Mouse (Mus musculus) hindbrain, embryonic 11.5 days (tissue): ENCODE data around the gene Ptch2. TPM values are rescaled to one million over a fixed set of nuclear protein-coding genes. Genes with fewer than 3 reads are reported as not detected.

ENCODE experiments used
- ATAC-seq: fragments of 200-750 bp; cut with Nextera tagmentation; 2 replicates; pipeline ENCODE4 v1.8.0; 2017; ENCODE audit warnings: mild to moderate bottlenecking, moderate TSS enrichment, moderate library complexity; ENCODE audit not compliant: low FRiP score
- DNase-seq: peaks from one replicate; pipeline ENCODE4 v3.0.0-alpha.2; 2015; ENCODE audit warnings: low spot score
- H3K27ac ChIP-seq: fragments of 300-500 bp; sonication (generic); 2 replicates; pipeline ENCODE4 v1.5.1; 2014; ENCODE audit warnings: mild to moderate bottlenecking, low read depth, low read length
- H3K27me3 ChIP-seq: fragments of 300-500 bp; sonication (generic); 2 replicates; pipeline ENCODE4 v1.6.1; 2014; ENCODE audit warnings: mild to moderate bottlenecking, low read length, moderate library complexity, mixed read lengths; ENCODE audit not compliant: control insufficient read depth, insufficient read depth
- H3K36me3 ChIP-seq: fragments of 300-500 bp; sonication (generic); 2 replicates; pipeline ENCODE4 v1.6.1; 2014; ENCODE audit warnings: mild to moderate bottlenecking, low read length, moderate library complexity, mixed read lengths; ENCODE audit not compliant: control insufficient read depth, insufficient read depth
- H3K4me1 ChIP-seq: fragments of 300-500 bp; sonication (generic); replicated peaks from 2 replicates; pipeline ENCODE4 v1.6.1; 2014; ENCODE audit warnings: low read length, mixed read lengths; ENCODE audit not compliant: control insufficient read depth, insufficient read depth
- H3K4me2 ChIP-seq: fragments of 300-500 bp; sonication (generic); replicated peaks from 2 replicates; pipeline ENCODE4 v1.6.1; 2014; ENCODE audit warnings: mild to moderate bottlenecking, low read depth, low read length
- H3K4me3 ChIP-seq: fragments of 300-500 bp; sonication (generic); 2 replicates; pipeline ENCODE4 v1.5.1; 2014; ENCODE audit warnings: low read depth, low read length
- H3K9ac ChIP-seq: fragments of 300-500 bp; sonication (generic); 2 replicates; pipeline ENCODE4 v1.6.1; 2014; ENCODE audit warnings: low read depth, low read length
- H3K9me3 ChIP-seq: fragments of 300-500 bp; sonication (generic); 2 replicates; pipeline ENCODE4 v1.6.1; 2016; ENCODE audit warnings: low read length; ENCODE audit not compliant: control insufficient read depth
- WGBS: fragments of 180-500 bp; shearing (Covaris S2); extraction: QIAGEN DNeasy Blood & Tissue Kit; methylation state at CpG from one replicate; pipeline ENCODE4 v1.1.7; 2014; 5-methylcytosine and 5-hydroxymethylcytosine counted together
- polyA plus RNA-seq: library from polyadenylated mRNA; unstranded; fragments of >200 nt; fragmentation: Nextera tagmentation; extraction: Ambion mirVana; gene quantifications from 2 replicates; pipeline ENCODE4 v1.2.1, GENCODE M21; 2014

Gene Ptch2
- polyA plus RNA-seq, 1 experiment from 2014 or later: 1.9 TPM

- Histone ChIP-seq H3K9ac (peak overlapping the region; percentile 16; the same call in 1 of the 2 replicates), H3K36me3 (no peaks in the 10 kb centered on the region), H3K4me3 (peak overlapping the region; percentile 54), H3K9me3 (no peaks in the 10 kb centered on the region), H3K4me2 (peak overlapping the region; percentile 82), H3K27ac (no peak overlapping the region), H3K27me3 (peaks cover 10% of the 10 kb centered on the region), H3K4me1 (peaks cover 6% of the 10 kb centered on the region; the same call in 1 of the 2 replicates)
- WGBS: 17% methylated on average over 5 of the region's 5 CpGs
- ATAC-seq: no peak
- peak; percentile 34 for DNase-seq
Observed at GRCm38 (mm10) chr4:117096666-117097065, 791 bp downstream of the Ptch2 start.

DNA sequence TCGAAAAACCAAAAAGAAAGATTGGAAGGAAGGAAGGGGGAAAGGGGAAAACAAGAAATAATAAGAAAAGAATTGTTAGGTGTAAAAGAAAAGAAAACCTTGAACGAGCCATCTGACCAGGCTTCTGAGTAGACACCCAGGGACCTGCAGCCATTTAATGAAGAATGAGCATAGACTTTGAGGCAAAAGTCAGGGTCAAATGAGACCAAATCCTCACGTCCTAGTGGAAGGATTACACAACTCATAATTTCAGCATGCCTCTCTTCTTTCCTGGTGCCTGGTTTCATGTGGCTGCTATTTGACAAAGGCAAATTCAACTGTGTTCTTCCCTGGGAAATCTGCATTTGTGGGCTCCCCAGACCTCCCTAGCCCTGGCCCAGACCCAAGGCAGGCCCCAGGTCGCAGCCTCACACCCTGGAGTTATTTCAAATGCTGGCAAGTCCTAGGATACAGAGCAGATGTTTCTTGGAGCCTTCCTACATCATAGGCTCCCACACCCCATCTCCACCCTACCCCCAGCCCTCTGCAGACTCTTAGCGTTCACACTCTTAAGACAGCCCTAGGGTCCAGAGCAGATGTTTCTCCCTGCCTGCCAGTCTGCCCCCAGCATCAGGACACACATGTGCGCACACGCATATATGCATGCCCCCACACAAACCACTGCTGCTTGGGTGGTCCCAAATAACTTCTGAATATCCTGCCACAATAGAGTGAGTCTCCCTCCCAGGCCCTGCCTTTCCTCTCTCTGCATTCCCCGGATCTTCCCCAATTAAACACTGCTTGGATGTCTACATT, 2.3 kb downstream of the Ptch2 start:
- H3K9me3 ChIP-seq: no peaks in the 10 kb centered on the region
- no peak overlapping the region for H3K4me2 ChIP-seq
- H3K4me3 ChIP-seq: no peak overlapping the region
- no peak overlapping the region for H3K9ac ChIP-seq
- no peak overlapping the region for H3K27ac ChIP-seq
- H3K4me1 ChIP-seq: peaks cover 6% of the 10 kb centered on the region; the same call in 1 of the 2 replicates
- no peaks in the 10 kb centered on the region for H3K36me3 ChIP-seq
- ATAC-seq: no peak
- WGBS: 64% methylated on average over 8 of the region's 8 CpGs
- no peak for DNase-seq
- H3K27me3 ChIP-seq: peaks cover 10% of the 10 kb centered on the region

- peaks cover 6% of the 10 kb centered on the region; the same call in 1 of the 2 replicates for H3K4me1 ChIP-seq
Observed at GRCm38 (mm10) chr4:117098764-117099036, 2.8 kb downstream of the Ptch2 start.

DNA sequence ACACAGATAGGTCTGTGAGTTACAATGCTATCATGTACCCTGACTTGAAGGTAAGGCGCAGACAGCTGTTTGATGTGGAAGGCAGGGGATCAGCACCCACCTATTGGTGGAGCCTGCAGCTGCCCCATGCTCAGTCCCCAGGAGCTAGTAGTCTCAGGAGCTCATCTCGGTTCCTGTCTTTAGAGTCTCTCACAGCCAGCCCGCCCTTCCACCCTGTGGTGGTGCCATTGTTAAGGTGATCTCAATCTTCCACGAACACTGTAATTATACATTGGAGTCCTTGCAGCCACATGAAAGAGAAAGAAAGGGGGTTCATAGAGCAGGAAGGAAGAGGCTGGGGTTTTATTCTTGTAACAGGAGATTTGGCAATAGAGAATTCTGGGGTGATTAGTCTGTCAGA, 4.2 kb downstream of the Ptch2 start:
- ATAC-seq: no peak
- H3K9ac ChIP-seq: no peak overlapping the region
- 77% methylated on average over 4 of the region's 4 CpGs for WGBS
- no peaks in the 10 kb centered on the region for H3K9me3 ChIP-seq
- peaks cover 4% of the 10 kb centered on the region for H3K27me3 ChIP-seq
- H3K27ac ChIP-seq: no peak overlapping the region
- H3K4me2 ChIP-seq: no peak overlapping the region
- H3K4me3 ChIP-seq: no peak overlapping the region
- peaks cover 6% of the 10 kb centered on the region; the same call in 1 of the 2 replicates for H3K4me1 ChIP-seq
- no peaks in the 10 kb centered on the region for H3K36me3 ChIP-seq
- no peak for DNase-seq

More at GRCm38 (mm10) chr4:117098764-117099036, 2.8 kb downstream of the Ptch2 start:
- ATAC-seq: no peak
- H3K27ac ChIP-seq: no peak overlapping the region
- H3K9me3 ChIP-seq: no peaks in the 10 kb centered on the region
- no peak overlapping the region for H3K4me3 ChIP-seq
- peaks cover 10% of the 10 kb centered on the region for H3K27me3 ChIP-seq
- no peak overlapping the region for H3K9ac ChIP-seq
- WGBS: 72% methylated on average over 2 of the region's 2 CpGs
- DNase-seq: no peak
- H3K36me3 ChIP-seq: no peaks in the 10 kb centered on the region
- H3K4me2 ChIP-seq: no peak overlapping the region

- DNase-seq (peak; percentile 49), ATAC-seq (no peak)
- H3K9me3 ChIP-seq: no peaks in the 10 kb centered on the region
- no peak overlapping the region for H3K9ac ChIP-seq
- H3K4me3 ChIP-seq: no peak overlapping the region
- no peak overlapping the region for H3K27ac ChIP-seq
- no peaks in the 10 kb centered on the region for H3K36me3 ChIP-seq
- H3K27me3 ChIP-seq: no peaks in the 10 kb centered on the region
- H3K4me2 ChIP-seq: no peak overlapping the region
- 42% methylated on average over 7 of the region's 7 CpGs for WGBS
- no peaks in the 10 kb centered on the region for H3K4me1 ChIP-seq
Observed at GRCm38 (mm10) chr4:117101218-117101617, 5.3 kb downstream of the Ptch2 start.

- 74% methylated on average over 10 of the region's 10 CpGs for WGBS
- no peak for ATAC-seq
- no peak overlapping the region for H3K4me3 ChIP-seq
- no peak overlapping the region for H3K27ac ChIP-seq
- no peaks in the 10 kb centered on the region for H3K4me1 ChIP-seq
- H3K9me3 ChIP-seq: no peaks in the 10 kb centered on the region
- H3K36me3 ChIP-seq: no peaks in the 10 kb centered on the region
- H3K4me2 ChIP-seq: no peak overlapping the region
- DNase-seq: no peak
- H3K27me3 ChIP-seq: no peaks in the 10 kb centered on the region
- H3K9ac ChIP-seq: no peak overlapping the region
Observed at GRCm38 (mm10) chr4:117104672-117105071, 8.8 kb downstream of the Ptch2 start.

DNA sequence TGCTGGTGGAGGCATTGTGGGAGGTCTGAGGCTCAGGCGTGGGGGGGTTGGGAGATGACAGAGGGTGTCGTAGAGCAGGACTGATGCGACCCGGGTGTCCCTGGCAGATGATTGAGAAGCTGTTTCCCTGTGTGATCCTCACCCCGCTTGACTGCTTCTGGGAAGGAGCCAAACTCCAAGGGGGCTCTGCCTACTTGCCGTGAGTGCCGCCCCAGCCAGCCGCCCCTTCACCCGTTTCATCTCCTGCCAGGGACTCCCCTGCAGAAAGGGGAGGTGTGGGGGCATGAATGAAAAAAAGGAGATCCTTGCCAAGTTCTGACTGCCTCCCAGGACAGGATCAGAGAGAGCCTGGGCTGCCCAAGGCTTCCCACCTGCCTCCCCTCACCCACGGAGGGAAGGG, 9.3 kb downstream of the Ptch2 start:
- H3K9me3 ChIP-seq: no peaks in the 10 kb centered on the region
- no peak overlapping the region for H3K4me3 ChIP-seq
- no peak overlapping the region for H3K9ac ChIP-seq
- H3K4me2 ChIP-seq: no peak overlapping the region
- DNase-seq (no peak), ATAC-seq (no peak)
- H3K4me1 ChIP-seq: no peaks in the 10 kb centered on the region
- no peak overlapping the region for H3K27ac ChIP-seq
- 78% methylated on average over 10 of the region's 10 CpGs for WGBS
- no peaks in the 10 kb centered on the region for H3K27me3 ChIP-seq
- H3K36me3 ChIP-seq: no peaks in the 10 kb centered on the region

GRCm38 (mm10) chr4:117107813-117108523, 12.1 kb downstream of the Ptch2 start:
- DNase-seq (no peak), ATAC-seq (no peak)
- Histone ChIP-seq H3K27ac (no peak overlapping the region), H3K9me3 (no peaks in the 10 kb centered on the region), H3K4me1 (no peaks in the 10 kb centered on the region), H3K36me3 (no peaks in the 10 kb centered on the region), H3K4me3 (no peak overlapping the region), H3K4me2 (no peak overlapping the region), H3K27me3 (no peaks in the 10 kb centered on the region), H3K9ac (no peak overlapping the region)
- WGBS: 92% methylated on average over 18 of the region's 18 CpGs

- no peak for DNase-seq
- no peak overlapping the region for H3K4me2 ChIP-seq
- no peak overlapping the region for H3K9ac ChIP-seq
- H3K27me3 ChIP-seq: no peaks in the 10 kb centered on the region
- no peaks in the 10 kb centered on the region for H3K4me1 ChIP-seq
- no peak overlapping the region for H3K27ac ChIP-seq
- no peak overlapping the region for H3K4me3 ChIP-seq
- no peaks in the 10 kb centered on the region for H3K9me3 ChIP-seq
- no peak for ATAC-seq
- 93% methylated on average over 6 of the region's 6 CpGs for WGBS
- no peaks in the 10 kb centered on the region for H3K36me3 ChIP-seq
Observed at GRCm38 (mm10) chr4:117108524-117108849, 12.6 kb downstream of the Ptch2 start.
